23 mouse cellular contexts compared by ENCODE assay signal in genomic region chr19:24644971-24645370, GRCm38 (mm10). TPM values are rescaled to one million over a fixed set of nuclear protein-coding genes. Genes with fewer than 3 reads are reported as not detected.
A peak's percentile ranks its signal among the peaks of the same experiment; 100 is the strongest.
DNase-seq lines count a peak whose midpoint lies in the region; ATAC-seq and TF ChIP-seq lines count a peak whose summit lies in the region.
"Had no signal": no experiment of that assay in that cellular context is flagged by ENCODE, and none has a peak within 500 bp of the region (broad histone marks: within the 10 kb centered on the region; RNA-seq: fewer than 3 reads in every experiment).

No protein-coding gene starts in this region.

- DNase-seq in cerebellum, adult 2 months: no peak
- DNase-seq in cerebellum, adult 9-11 months: no peak
- peak; percentile 94 for DNase-seq in heart, adult 11 months
- no peak for DNase-seq in heart, postnatal 14 days
- DNase-seq in heart, adult 9 months (ENCODE audit: low spot score in 2 of 2): peak; percentile 18 to 28
- peak; percentile 15 for DNase-seq in gastrocnemius, postnatal 14 days
- DNase-seq in left cerebral cortex, adult 8-10 months (ENCODE audit: low spot score in 2 of 2): no peak
- DNase-seq: adrenal gland, adult 8-10 months; adrenal gland, postnatal 36 days; B cell, adult 2 months; cerebellum, adult 9-10 months; forebrain, postnatal 0 days; kidney, adult 8-10 months had no signal

- no peak overlapping the region for H3K9ac ChIP-seq in heart, embryonic 11.5 days (ENCODE audit: low read depth, low read length)
- H3K9ac ChIP-seq: forebrain, embryonic 13.5 days; forebrain, postnatal 0 days; heart, embryonic 13.5 days; hindbrain, embryonic 12.5 days had no signal

- intact Hi-C loops in heart, postnatal 14 days (cut with DNase I): no loop called here
- intact Hi-C loops in gastrocnemius, postnatal 14 days (cut with DNase I; ENCODE audit: low total_unique reads): no loop called here

- H3K27me3 ChIP-seq in cerebellum, adult 2 months (ENCODE audit: control insufficient read depth, insufficient read depth, low read length): no peaks in the 10 kb centered on the region
- H3K27me3 ChIP-seq in heart, embryonic 11.5 days (ENCODE audit: control insufficient read depth, insufficient read depth, low read length): no peaks in the 10 kb centered on the region
- H3K27me3 ChIP-seq: forebrain, embryonic 13.5 days; heart, embryonic 13.5 days; hindbrain, embryonic 12.5 days had no signal

- TF ChIP-seq POLR2A in cerebellum, adult 2 months (IDR thresholded peaks at IDR 0.05; ENCODE audit: borderline replicate concordance, insufficient read depth, low read length): no peak

- 40% methylated on average over 10 of the region's 10 CpGs for WGBS in cerebellum, adult 2 months
- 73% methylated on average over 10 of the region's 10 CpGs for WGBS in heart, embryonic 11.5 days (ENCODE audit: insufficient replicate concordance)

- no peaks in the 10 kb centered on the region for H3K36me3 ChIP-seq in heart, embryonic 11.5 days (ENCODE audit: control insufficient read depth, insufficient read depth, low read length)
- H3K36me3 ChIP-seq: embryonic facial prominence, embryonic 10.5 days; G1E; heart, embryonic 13.5 days; hindbrain, embryonic 12.5 days had no signal

- no peak overlapping the region for H3K4me2 ChIP-seq in heart, embryonic 11.5 days
- H3K4me2 ChIP-seq: forebrain, embryonic 13.5 days; heart, embryonic 13.5 days; hindbrain, embryonic 12.5 days had no signal

- H3K9me3 ChIP-seq in heart, embryonic 11.5 days (replicated peaks; ENCODE audit: control insufficient read depth, low read length): no peaks in the 10 kb centered on the region
- H3K9me3 ChIP-seq: embryonic facial prominence, embryonic 10.5 days; forebrain, embryonic 13.5 days; G1E; heart, embryonic 13.5 days; hindbrain, embryonic 12.5 days had no signal

- no peak for ATAC-seq in heart, embryonic 11.5 days (replicated peaks; ENCODE audit: insufficient number of reproducible peaks, low FRiP score, low TSS enrichment)
- ATAC-seq: CD4-positive, CD25-positive, alpha-beta regulatory T cell, adult 4 months; forebrain, embryonic 13.5 days; forebrain, postnatal 0 days; hindbrain, embryonic 16.5 days; inflammation-experienced regulatory T-cells, adult 6 months; intestine, postnatal 0 days had no signal

- no peak for TF ChIP-seq CTCF in cerebellum, adult 2 months (IDR thresholded peaks at IDR 0.05; ENCODE audit: borderline replicate concordance, insufficient read depth, low read depth, low read length)

- H3K4me1 ChIP-seq in cerebellum, adult 2 months (ENCODE audit: control insufficient read depth, insufficient read depth, low read length): no peaks in the 10 kb centered on the region
- H3K4me1 ChIP-seq in heart, embryonic 11.5 days (ENCODE audit: control insufficient read depth, insufficient read depth, low read length): no peaks in the 10 kb centered on the region
- H3K4me1 ChIP-seq: forebrain, embryonic 13.5 days; heart, embryonic 13.5 days; hindbrain, embryonic 12.5 days had no signal

- 0 out of 2 replicates have a peak overlapping the region, but pooled peaks have one; percentile 3 for H3K27ac ChIP-seq in cerebellum, adult 2 months (ENCODE audit: insufficient read depth, low read length)
- H3K27ac ChIP-seq in heart, embryonic 11.5 days (ENCODE audit: low read depth, low read length): no peak overlapping the region
- H3K27ac ChIP-seq: embryonic facial prominence, embryonic 10.5 days; forebrain, embryonic 13.5 days; heart, embryonic 13.5 days; hindbrain, embryonic 12.5 days had no signal

- H3K4me3 ChIP-seq in cerebellum, adult 2 months (replicated peaks; ENCODE audit: insufficient read depth, low read depth, low read length): no peak overlapping the region
- H3K4me3 ChIP-seq in heart, embryonic 11.5 days (ENCODE audit: low read depth, low read length): no peak overlapping the region
- H3K4me3 ChIP-seq: embryonic facial prominence, embryonic 10.5 days; forebrain, embryonic 13.5 days; heart, embryonic 13.5 days; hindbrain, embryonic 12.5 days had no signal

RNA-seq across cellular contexts. Expression of gene Tmem252, which starts 28.8 kb away (rescaled TPM):
- 0.26 and 0.40 TPM in 2 replicates for polyA plus RNA-seq in cerebellum, adult 2 months (2012; rRNA removed)
- total RNA-seq in heart, postnatal 14 days (2021): under 1 TPM; 0.27 to 0.43 TPM
- 4.6 and 6.0 TPM in 2 replicates for polyA plus RNA-seq in heart, embryonic 11.5 days (2014; fragmentation: Nextera tagmentation; extraction: Ambion mirVana)
- under 1 TPM; 0.06 to 0.24 TPM for total RNA-seq in gastrocnemius, postnatal 14 days (2021)
- under 1 TPM; 0.17 to 0.65 (median 0.28) TPM for total RNA-seq in left cerebral cortex, adult 8-10 months (2022)
- polyA plus RNA-seq: CD4-positive, CD25-positive, alpha-beta regulatory T cell, adult 4 months; G1E; inflammation-experienced regulatory T-cells, adult 6 months had no signal

Comparison
In these comparisons a context has a peak if more than half of its experiments do, and no peak if none do; other contexts are left out.
1. DNase-seq: peak in heart, adult 11 months (single experiment), heart, adult 9 months (2 of 2) and gastrocnemius, postnatal 14 days (single experiment); none in cerebellum, adult 2 months (0 of 2), cerebellum, adult 9-11 months (single experiment), heart, postnatal 14 days (0 of 2) and left cerebral cortex, adult 8-10 months (0 of 2).